Mouse (Mus musculus) bone marrow macrophage, adult 2 months (primary cell): ENCODE measurements around the gene Polr1d.

Experiments used
- CTCF ChIP-seq: IDR thresholded peaks from 2 replicates; pipeline ENCODE4 v1.5.1; 2012; ENCODE audit warnings: low read depth, mild to moderate bottlenecking, low read length, moderate library complexity
- POLR2A ChIP-seq: IDR thresholded peaks from 2 replicates; pipeline ENCODE4 v1.6.1; 2012; ENCODE audit warnings: mild to moderate bottlenecking, low read depth, low read length, borderline replicate concordance

DNA sequence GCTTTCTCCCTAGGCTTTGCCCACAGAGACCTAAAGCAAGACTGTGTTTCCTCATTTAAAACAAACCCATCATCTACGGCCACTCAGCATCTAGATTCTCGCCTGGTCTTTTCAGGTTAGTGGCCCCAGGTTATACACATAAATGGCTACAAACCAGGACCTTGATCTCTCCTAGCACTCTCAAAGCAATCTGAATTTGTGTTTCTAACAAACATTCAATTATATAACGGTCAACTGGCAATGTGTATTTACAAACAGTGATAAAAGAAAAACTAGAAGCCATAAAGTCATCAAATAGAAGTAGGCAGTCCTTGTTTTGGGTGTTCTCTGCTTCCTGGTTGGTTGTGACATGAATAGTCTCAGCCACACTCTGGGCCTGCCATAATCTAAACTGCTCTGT, 23.4 kb upstream of the Polr1d start:
- no peak for TF ChIP-seq POLR2A
- TF ChIP-seq CTCF, result no peak
